Mouse (Mus musculus) Patski (cell line): ENCODE data around the gene Rtp4. TPM values are rescaled to one million over a fixed set of nuclear protein-coding genes. Genes with fewer than 3 reads are reported as not detected.

ENCODE experiments used
- ATAC-seq: fragments of 100-300 bp; one replicate; pipeline ENCODE4 v1.8.0; 2021
- CTCF ChIA-PET: fragments of 350-600 bp; sonication (Branson Sonifier 250); formaldehyde crosslinking; loops from one replicate; lab custom pipeline; 2022; ENCODE audit warnings: inconsistent platforms; lab: Charles Lee
- POLR2A ChIA-PET: fragments of 350-600 bp; sonication (Branson Sonifier 250); formaldehyde crosslinking; loops from one replicate; lab custom pipeline; 2022; ENCODE audit warnings: antibody characterized with exemption, inconsistent platforms; lab: Charles Lee
- DNase-seq: peaks from one replicate; pipeline ENCODE4 v3.0.0-alpha.2; 2011; ENCODE audit warnings: low read depth, low spot score
- H3K27me3 ChIP-seq: fragments of 371-371 bp; one replicate; pipeline ENCODE4 v1.5.1; 2021
- CTCF ChIP-seq: fragments of 100-300 bp; IDR thresholded peaks from one replicate; pipeline ENCODE4 v1.5.1; 2021
- in situ Hi-C: fragments of 300-500 bp; cut with MboI; formaldehyde crosslinking; loops from 3 replicates; pipeline ENCODE4 v1.11.1; 2018; ENCODE audit warnings: low pct_unique_long_range_greater_than_20kb, mixed read lengths
- polyA plus RNA-seq: library from polyadenylated mRNA; unstranded; gene quantifications from one replicate; pipeline ENCODE4 v1.2.3, GENCODE M21; 2021

The Rtp4 gene
- polyA plus RNA-seq, 1 experiment from 2014 or later = 5.0 TPM

- ChIA-PET POLR2A (no interaction called here), CTCF (interaction anchor here (1.6 kb wide), 1 partner anchor 22 kb away, joined by 5 read pairs; no protein-coding TSS in a partner anchor)
- TF ChIP-seq CTCF = no peak
- ATAC-seq = peak; percentile 39
- in situ Hi-C loops = no loop called here
- H3K27me3 ChIP-seq = no peaks in the 10 kb centered on the region
- no peak for DNase-seq
Measured at GRCm38 (mm10) chr16:23609748-23610185, 89.7 kb downstream of the Rtp4 start.

GRCm38 (mm10) chr16:23624205-23624604 lies 104.1 kb downstream of the Rtp4 start:
- TF ChIP-seq CTCF = no peak
- DNase-seq (peak; percentile 91), ATAC-seq (peak; percentile 95)
- POLR2A ChIA-PET = no interaction called here
- H3K27me3 ChIP-seq = peaks cover 11% of the 10 kb centered on the region
- CTCF ChIA-PET = interaction anchor here (1.0 kb wide), 1 partner anchor 11 kb away, joined by 3 read pairs; no protein-coding TSS in a partner anchor
- in situ Hi-C loops = no loop called here

GRCm38 (mm10) chr16:23631531-23631930 lies 111.4 kb downstream of the Rtp4 start:
- no peak for TF ChIP-seq CTCF
- CTCF ChIA-PET = interaction anchor here (1.1 to 3.1 kb wide), 6 partner anchors 12 to 272 kb away, joined by 3 to 10 read pairs (median 4); no protein-coding TSS in a partner anchor
- no peak for ATAC-seq
- H3K27me3 ChIP-seq = peaks cover 21% of the 10 kb centered on the region
- in situ Hi-C loops = loop anchor here (5.0 to 10.0 kb wide), 3 partner anchors 74 to 263 kb away; partner anchors contain the start of gene Sst
- POLR2A ChIA-PET = no interaction called here
- no peak for DNase-seq

GRCm38 (mm10) chr16:23632681-23633080 lies 112.6 kb downstream of the Rtp4 start:
- no peak for DNase-seq
- ATAC-seq = no peak
- CTCF ChIA-PET = interaction anchor here (0.8 to 3.1 kb wide), 8 partner anchors 11 to 271 kb away, joined by 3 to 10 read pairs (median 4); no protein-coding TSS in a partner anchor
- POLR2A ChIA-PET = interaction anchor here (0.6 to 0.7 kb wide), 2 partner anchors 56 to 70 kb away, joined by 3 to 4 read pairs; no protein-coding TSS in a partner anchor
- in situ Hi-C loops = loop anchor here (5.0 to 10.0 kb wide), 3 partner anchors 75 to 262 kb away; partner anchors contain the start of gene Sst
- H3K27me3 ChIP-seq = peaks cover 14% of the 10 kb centered on the region
- TF ChIP-seq CTCF = peak; percentile 64

- in situ Hi-C loops = no loop called here
- TF ChIP-seq CTCF = no peak
Measured at GRCm38 (mm10) chr16:23653028-23653427, 132.9 kb downstream of the Rtp4 start.

GRCm38 (mm10) chr16:23653479-23653878 lies 133.4 kb downstream of the Rtp4 start:
- TF ChIP-seq CTCF = no peak
- ATAC-seq = no peak
- ChIA-PET CTCF (no interaction called here), POLR2A (no interaction called here)
- H3K27me3 ChIP-seq = peaks cover 13% of the 10 kb centered on the region
- no peak for DNase-seq
- in situ Hi-C loops = no loop called here

More at GRCm38 (mm10) chr16:23653028-23653427, 132.9 kb downstream of the Rtp4 start:
- CTCF ChIA-PET = no interaction called here
- POLR2A ChIA-PET = no interaction called here
- H3K27me3 ChIP-seq = peaks cover 13% of the 10 kb centered on the region
- ATAC-seq (no peak), DNase-seq (no peak)

- peaks cover 19% of the 10 kb centered on the region for H3K27me3 ChIP-seq
- DNase-seq (no peak), ATAC-seq (no peak)
- CTCF ChIA-PET = no interaction called here
- in situ Hi-C loops = no loop called here
- POLR2A ChIA-PET = no interaction called here
- TF ChIP-seq CTCF = no peak
Measured at GRCm38 (mm10) chr16:23659597-23660531, 139.8 kb downstream of the Rtp4 start.

Other genes starting within 250 kb of the Rtp4 start
- not detected for gene Rtp1, start 91.2 kb upstream of the Rtp4 start, polyA plus RNA-seq
- gene Masp1, start 524 bp downstream of the Rtp4 start, polyA plus RNA-seq = 81.4 TPM